Mouse (Mus musculus): ENCODE measurements at regions not wholly inside any gene's neighbourhood (a gene's known extent, or its start where the extent isn't known, plus 50 kb on each side); places are given as distances from the start of the nearest gene placed in this dataset.

GRCm38 (mm10) chr16:52690272-52690671 is 236.4 kb upstream of the Alcam start:
- no peak for DNase-seq (ENCODE audit: extremely low spot score in 1 of 2, low spot score in 2 of 2)
- H3K27ac ChIP-seq = no peak overlapping the region
- intact Hi-C loops (cut with DNase I) = no loop called here
- TF ChIP-seq CTCF (IDR thresholded peaks at IDR 0.05) = no peak
- H3K4me3 ChIP-seq = no peak overlapping the region

- DNase-seq (ENCODE audit: extremely low spot score in 1 of 2, low spot score in 2 of 2) = no peak
- intact Hi-C loops (cut with DNase I) = no loop called here
- TF ChIP-seq CTCF (IDR thresholded peaks at IDR 0.05) = no peak
- H3K4me3 ChIP-seq = no peak overlapping the region
- no peak overlapping the region for H3K27ac ChIP-seq
These were observed 201.0 kb upstream of the Alcam start for GRCm38 (mm10) chr16:52654825-52655224.

Data from left cerebral cortex, adult 2 months (tissue).